Mouse (Mus musculus): ENCODE measurements around the gene Tmem119. TPM values are rescaled to one million over a fixed set of nuclear protein-coding genes. Genes with fewer than 3 reads are reported as not detected.

Tmem119 gene
- polyA plus RNA-seq, 1 experiment from 2014 or later: 218 TPM

- 92% methylated on average over 8 of the region's 8 CpGs for WGBS
- Histone ChIP-seq H3K27ac (no peak overlapping the region), H3K9me3 (replicated peaks) (no peaks in the 10 kb centered on the region), H3K4me1 (peaks cover 26% of the 10 kb centered on the region), H3K27me3 (ENCODE audit: low read depth, poor library complexity, severe bottlenecking) (no peaks in the 10 kb centered on the region), H3K36me3 (peaks cover 60% of the 10 kb centered on the region), H3K4me3 (no peak overlapping the region)
- no peak for DNase-seq (ENCODE audit: low spot score)
Observed at GRCm38 (mm10) chr5:113768806-113769205, 31.5 kb downstream of the Tmem119 start.

DNA sequence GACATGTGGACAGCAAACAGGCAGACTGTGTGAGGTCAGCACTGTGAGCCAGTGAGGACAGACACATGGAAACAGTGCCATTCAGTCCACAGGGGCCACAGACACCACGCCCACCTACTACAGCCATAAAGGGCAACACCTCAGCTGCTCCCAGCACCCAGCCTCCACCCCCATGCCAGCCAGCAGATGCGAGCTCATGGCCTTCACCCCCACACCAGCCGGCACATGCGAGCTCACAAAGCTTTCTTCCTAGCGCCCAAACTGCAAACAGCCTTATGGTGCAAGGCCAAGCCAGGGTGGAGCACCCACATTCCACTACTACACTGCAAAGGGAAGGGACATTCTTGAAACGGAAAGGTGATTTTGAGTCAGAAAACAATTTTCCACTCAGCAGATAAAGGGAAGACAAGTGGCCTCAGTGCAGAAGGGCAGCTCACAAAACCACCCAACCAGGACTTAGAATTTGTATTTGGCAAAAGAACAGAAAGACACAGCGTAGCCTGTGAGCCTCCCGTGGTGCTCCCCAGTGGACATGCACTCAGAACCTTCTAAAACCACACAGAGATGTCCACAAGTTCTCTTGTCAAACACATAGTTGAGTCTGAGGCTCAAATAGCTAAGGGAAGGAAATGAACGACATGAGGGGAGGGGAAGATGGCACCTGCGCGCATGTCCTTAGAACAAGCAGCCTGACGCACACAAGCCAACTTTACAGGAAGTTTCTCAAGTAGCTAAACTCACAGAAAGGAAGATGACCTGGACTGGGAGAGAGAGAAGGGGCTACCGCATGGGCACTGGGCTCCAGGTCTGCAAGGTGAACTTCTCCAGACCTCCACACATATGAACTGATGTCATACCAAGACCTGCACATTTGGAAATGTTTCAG lies 34.4 kb downstream of the Tmem119 start:
- Histone ChIP-seq H3K27me3 (ENCODE audit: low read depth, poor library complexity, severe bottlenecking) (no peaks in the 10 kb centered on the region), H3K27ac (no peak overlapping the region), H3K36me3 (peaks cover 89% of the 10 kb centered on the region), H3K4me1 (peaks cover 18% of the 10 kb centered on the region), H3K4me3 (no peak overlapping the region), H3K9me3 (replicated peaks) (no peaks in the 10 kb centered on the region)
- no peak for DNase-seq (ENCODE audit: low spot score)
- WGBS: 92% methylated on average over 13 of the region's 13 CpGs

GRCm38 (mm10) chr5:113764426-113764825 lies 35.9 kb downstream of the Tmem119 start:
- no peak overlapping the region for H3K4me3 ChIP-seq
- WGBS: 92% methylated on average over 7 of the region's 7 CpGs
- H3K27ac ChIP-seq: no peak overlapping the region
- no peaks in the 10 kb centered on the region for H3K9me3 ChIP-seq (replicated peaks)
- peaks cover 100% of the 10 kb centered on the region for H3K36me3 ChIP-seq
- peaks cover 6% of the 10 kb centered on the region for H3K4me1 ChIP-seq
- H3K27me3 ChIP-seq (ENCODE audit: low read depth, poor library complexity, severe bottlenecking): no peaks in the 10 kb centered on the region
- DNase-seq (ENCODE audit: low spot score): no peak

GRCm38 (mm10) chr5:113761585-113761984 lies 38.7 kb downstream of the Tmem119 start:
- DNase-seq (ENCODE audit: low spot score): no peak
- no peaks in the 10 kb centered on the region for H3K9me3 ChIP-seq (replicated peaks)
- no peak overlapping the region for H3K27ac ChIP-seq
- H3K4me3 ChIP-seq: no peak overlapping the region
- H3K4me1 ChIP-seq: no peaks in the 10 kb centered on the region
- WGBS: 95% methylated on average over 2 of the region's 2 CpGs
- peaks cover 100% of the 10 kb centered on the region for H3K36me3 ChIP-seq
- H3K27me3 ChIP-seq (ENCODE audit: low read depth, poor library complexity, severe bottlenecking): no peaks in the 10 kb centered on the region

DNA sequence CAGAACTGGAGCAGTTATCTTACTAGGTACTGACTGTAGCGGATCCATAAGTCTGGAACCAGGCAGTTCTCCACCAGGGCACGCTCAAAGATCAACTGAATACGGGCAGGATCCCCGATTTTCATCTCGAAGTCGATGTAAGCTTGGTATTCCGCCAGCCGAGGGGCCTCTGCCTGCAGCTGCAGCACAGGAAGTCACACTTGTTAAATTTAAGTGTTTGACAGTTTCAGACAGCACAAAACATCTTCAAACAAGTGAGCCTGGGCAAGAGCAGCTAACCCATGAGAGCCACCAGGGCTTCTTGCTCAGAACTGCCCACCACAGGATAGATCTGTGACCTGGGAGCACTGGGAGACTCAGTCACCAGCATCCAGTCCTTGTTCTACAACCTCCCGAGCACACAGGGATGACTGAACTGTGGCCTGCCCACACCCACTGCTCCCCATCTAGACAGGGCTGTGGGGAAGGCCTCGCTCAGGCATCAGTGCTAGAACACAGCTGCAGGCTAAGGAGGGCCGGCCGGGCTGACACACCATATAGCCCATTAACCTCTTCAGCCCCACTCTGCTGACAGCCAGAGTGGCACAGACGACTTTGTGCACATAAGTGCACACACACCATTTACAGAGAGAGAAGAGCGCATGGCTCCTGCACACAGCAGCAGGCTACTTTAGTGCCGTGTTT lies 44.8 kb downstream of the Tmem119 start:
- Histone ChIP-seq H3K27ac (no peak overlapping the region), H3K36me3 (peaks cover 100% of the 10 kb centered on the region), H3K9me3 (replicated peaks) (no peaks in the 10 kb centered on the region), H3K4me1 (no peaks in the 10 kb centered on the region), H3K4me3 (no peak overlapping the region), H3K27me3 (ENCODE audit: low read depth, poor library complexity, severe bottlenecking) (no peaks in the 10 kb centered on the region)
- WGBS: 90% methylated on average over 15 of the region's 15 CpGs
- DNase-seq (ENCODE audit: low spot score): no peak

- Histone ChIP-seq H3K27ac (no peak overlapping the region), H3K4me1 (no peaks in the 10 kb centered on the region), H3K9me3 (replicated peaks) (no peaks in the 10 kb centered on the region), H3K36me3 (peaks cover 100% of the 10 kb centered on the region), H3K4me3 (no peak overlapping the region), H3K27me3 (ENCODE audit: low read depth, poor library complexity, severe bottlenecking) (no peaks in the 10 kb centered on the region)
- WGBS: 95% methylated on average over 9 of the region's 9 CpGs
- no peak for DNase-seq (ENCODE audit: low spot score)
Observed at GRCm38 (mm10) chr5:113751521-113752157, 48.7 kb downstream of the Tmem119 start.

DNA sequence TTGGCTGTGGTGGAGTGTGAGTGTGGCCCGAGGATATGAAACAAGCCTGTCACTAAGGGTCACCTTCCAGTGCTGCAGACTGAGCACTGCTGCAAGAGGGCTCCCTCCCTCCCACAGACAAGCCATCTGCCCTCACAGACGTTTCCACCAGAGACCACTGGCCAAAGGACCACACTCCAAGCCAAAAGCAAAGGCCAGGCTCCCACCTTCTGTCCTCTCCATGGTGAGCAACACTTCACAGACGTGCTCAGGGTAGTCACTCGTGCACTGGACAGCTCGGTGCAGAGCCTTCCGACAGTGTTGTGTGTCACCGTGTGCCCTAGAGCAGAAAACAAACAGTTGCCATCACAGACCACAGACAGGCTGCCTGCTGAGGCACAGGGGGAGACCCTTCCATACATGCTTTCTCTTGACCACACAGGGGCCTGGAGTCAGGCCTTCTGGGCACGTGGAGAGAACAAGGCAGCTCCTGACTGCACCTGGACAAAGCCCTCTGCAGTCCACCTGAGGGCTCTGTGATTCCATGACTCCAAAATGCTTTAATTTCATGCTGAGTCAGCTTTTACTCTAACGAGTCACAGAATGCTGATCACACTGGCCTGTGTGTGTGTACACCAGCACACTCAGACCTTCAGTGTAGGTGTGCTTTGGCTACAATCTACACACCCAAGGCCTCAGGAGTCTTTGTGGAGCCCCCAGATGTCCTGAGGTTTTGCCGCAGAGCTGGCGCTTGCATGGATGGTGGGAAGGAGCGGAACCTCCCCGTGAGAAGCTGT lies 51.6 kb downstream of the Tmem119 start:
- WGBS: 95% methylated on average over 13 of the region's 13 CpGs
- peaks cover 100% of the 10 kb centered on the region for H3K36me3 ChIP-seq
- DNase-seq (ENCODE audit: low spot score): no peak
- H3K27ac ChIP-seq: no peak overlapping the region
- no peaks in the 10 kb centered on the region for H3K4me1 ChIP-seq
- no peaks in the 10 kb centered on the region for H3K9me3 ChIP-seq (replicated peaks)
- H3K27me3 ChIP-seq (ENCODE audit: low read depth, poor library complexity, severe bottlenecking): no peaks in the 10 kb centered on the region
- no peak overlapping the region for H3K4me3 ChIP-seq

GRCm38 (mm10) chr5:113747629-113748028 lies 52.7 kb downstream of the Tmem119 start:
- H3K27me3 ChIP-seq (ENCODE audit: low read depth, poor library complexity, severe bottlenecking): no peaks in the 10 kb centered on the region
- no peaks in the 10 kb centered on the region for H3K9me3 ChIP-seq (replicated peaks)
- no peak for DNase-seq (ENCODE audit: low spot score)
- H3K36me3 ChIP-seq: peaks cover 100% of the 10 kb centered on the region
- H3K27ac ChIP-seq: no peak overlapping the region
- no peaks in the 10 kb centered on the region for H3K4me1 ChIP-seq
- 97% methylated on average over 5 of the region's 5 CpGs for WGBS
- H3K4me3 ChIP-seq: no peak overlapping the region

Other genes starting within 250 kb of the Tmem119 start
- gene Cmklr1, start 150.1 kb downstream of the Tmem119 start, polyA plus RNA-seq (2016; fragmentation: Nextera tagmentation; extraction: Ambion mirVana): 2.3 and 3.4 TPM in 2 replicates
- not detected in 2 replicates for gene 1700069L16Rik, start 75.7 kb downstream of the Tmem119 start, polyA plus RNA-seq (2016; fragmentation: Nextera tagmentation; extraction: Ambion mirVana)
- gene Ficd, start 64.7 kb downstream of the Tmem119 start, polyA plus RNA-seq (2016; fragmentation: Nextera tagmentation; extraction: Ambion mirVana): 3.3 and 3.4 TPM in 2 replicates
- gene Sart3, start 28.0 kb downstream of the Tmem119 start, polyA plus RNA-seq (2016; fragmentation: Nextera tagmentation; extraction: Ambion mirVana): 90.9 and 100 TPM in 2 replicates
- gene Iscu, start 27.8 kb downstream of the Tmem119 start, polyA plus RNA-seq (2016; fragmentation: Nextera tagmentation; extraction: Ambion mirVana): 106 and 112 TPM in 2 replicates
- gene Selplg, start 32.1 kb upstream of the Tmem119 start, polyA plus RNA-seq (2016; fragmentation: Nextera tagmentation; extraction: Ambion mirVana): 0.60 and 0.80 TPM in 2 replicates
- gene Coro1c, start 108.2 kb upstream of the Tmem119 start, polyA plus RNA-seq (2016; fragmentation: Nextera tagmentation; extraction: Ambion mirVana): 129 and 139 TPM in 2 replicates
- 13.6 and 16.4 TPM in 2 replicates for gene Ssh1, start 193.4 kb upstream of the Tmem119 start, polyA plus RNA-seq (2016; fragmentation: Nextera tagmentation; extraction: Ambion mirVana)
- not detected in 2 replicates for gene Dao, start 203.2 kb upstream of the Tmem119 start, polyA plus RNA-seq (2016; fragmentation: Nextera tagmentation; extraction: Ambion mirVana)

All from limb, embryonic 10.5 days (tissue).